Mouse (Mus musculus) forebrain, embryonic 11.5 days (tissue): ENCODE results near the gene Chst2. TPM values are rescaled to one million over a fixed set of nuclear protein-coding genes. Genes with fewer than 3 reads are reported as not detected.

Source experiments
- ATAC-seq: fragments of 200-750 bp; cut with Nextera tagmentation; replicated peaks from 2 replicates; pipeline ENCODE4 v1.8.0; 2017; ENCODE audit warnings: moderate TSS enrichment; ENCODE audit not compliant: low FRiP score
- DNase-seq: peaks from one replicate; pipeline ENCODE4 v3.0.0-alpha.2; 2017; ENCODE audit warnings: low spot score
- H3K27ac ChIP-seq: fragments of 300-500 bp; sonication (generic); 2 replicates; pipeline ENCODE4 v1.5.1; 2014; ENCODE audit warnings: low read depth, low read length
- H3K27me3 ChIP-seq: fragments of 300-500 bp; sonication (generic); 2 replicates; pipeline ENCODE4 v1.6.1; 2014; ENCODE audit warnings: mild to moderate bottlenecking, low read length, mixed read lengths; ENCODE audit not compliant: control insufficient read depth, insufficient read depth
- H3K36me3 ChIP-seq: fragments of 300-500 bp; sonication (generic); 2 replicates; pipeline ENCODE4 v1.6.1; 2014; ENCODE audit warnings: mild to moderate bottlenecking, low read length, moderate library complexity, mixed read lengths; ENCODE audit not compliant: control insufficient read depth, insufficient read depth
- H3K4me1 ChIP-seq: fragments of 300-500 bp; sonication (generic); replicated peaks from 2 replicates; pipeline ENCODE4 v1.6.1; 2014; ENCODE audit warnings: low read length, mixed read lengths; ENCODE audit not compliant: control insufficient read depth, insufficient read depth
- H3K4me2 ChIP-seq: fragments of 300-500 bp; sonication (generic); 2 replicates; pipeline ENCODE4 v1.6.1; 2014; ENCODE audit warnings: low read depth, mild to moderate bottlenecking, low read length, moderate library complexity, mixed read lengths; ENCODE audit not compliant: severe bottlenecking
- H3K4me3 ChIP-seq: fragments of 300-500 bp; sonication (generic); 2 replicates; pipeline ENCODE4 v1.5.1; 2014; ENCODE audit warnings: low read depth, low read length
- H3K9ac ChIP-seq: fragments of 300-500 bp; sonication (generic); 2 replicates; pipeline ENCODE4 v1.6.1; 2014; ENCODE audit warnings: low read length
- H3K9me3 ChIP-seq: fragments of 300-500 bp; sonication (generic); 2 replicates; pipeline ENCODE4 v1.6.1; 2016; ENCODE audit warnings: low read length, mixed read lengths; ENCODE audit not compliant: control insufficient read depth
- WGBS: fragments of 180-500 bp; shearing (Covaris S2); extraction: QIAGEN DNeasy Blood & Tissue Kit; methylation state at CpG from one replicate; pipeline ENCODE4 v1.1.7; 2014; 5-methylcytosine and 5-hydroxymethylcytosine counted together
- polyA plus RNA-seq: library from polyadenylated mRNA; unstranded; fragments of >200 nt; fragmentation: Nextera tagmentation; extraction: Ambion mirVana; gene quantifications from 2 replicates; pipeline ENCODE4 v1.2.1, GENCODE M21; 2014

Chst2 gene
- polyA plus RNA-seq, 1 experiment from 2014 or later = 15.0 TPM

- no peak for ATAC-seq
- Histone ChIP-seq H3K27me3 (no peaks in the 10 kb centered on the region), H3K4me2 (no peak overlapping the region), H3K9ac (no peak overlapping the region), H3K36me3 (no peaks in the 10 kb centered on the region), H3K4me3 (no peak overlapping the region), H3K27ac (no peak overlapping the region), H3K9me3 (no peaks in the 10 kb centered on the region), H3K4me1 (0 out of 2 replicates have a peak, but pooled peaks cover 2% of the 10 kb centered on the region)
- 87% methylated on average over 3 of the region's 3 CpGs for WGBS
- no peak for DNase-seq
These were observed 16.6 kb downstream of the Chst2 start for GRCm38 (mm10) chr9:95389956-95390355.

GRCm38 (mm10) chr9:95387881-95388380, 18.6 kb downstream of the Chst2 start:
- Histone ChIP-seq H3K4me1 (0 out of 2 replicates have a peak, but pooled peaks cover 2% of the 10 kb centered on the region), H3K36me3 (no peaks in the 10 kb centered on the region), H3K27ac (no peak overlapping the region), H3K4me2 (no peak overlapping the region), H3K27me3 (no peaks in the 10 kb centered on the region), H3K9ac (no peak overlapping the region), H3K4me3 (no peak overlapping the region), H3K9me3 (no peaks in the 10 kb centered on the region)
- WGBS = 94% methylated on average over 8 of the region's 8 CpGs
- DNase-seq (no peak), ATAC-seq (no peak)

GRCm38 (mm10) chr9:95375966-95376365, 30.6 kb downstream of the Chst2 start:
- no peaks in the 10 kb centered on the region for H3K4me1 ChIP-seq
- no peak for DNase-seq

GRCm38 (mm10) chr9:95375336-95375735, 31.2 kb downstream of the Chst2 start:
- ATAC-seq = no peak
- Histone ChIP-seq H3K4me1 (no peaks in the 10 kb centered on the region), H3K9ac (no peak overlapping the region), H3K27me3 (no peaks in the 10 kb centered on the region), H3K4me3 (no peak overlapping the region), H3K9me3 (no peaks in the 10 kb centered on the region), H3K36me3 (no peaks in the 10 kb centered on the region), H3K27ac (no peak overlapping the region), H3K4me2 (no peak overlapping the region)
- WGBS = 89% methylated on average over 8 of the region's 8 CpGs
- DNase-seq = no peak

More at GRCm38 (mm10) chr9:95375966-95376365, 30.6 kb downstream of the Chst2 start:
- H3K27ac ChIP-seq = no peak overlapping the region
- H3K36me3 ChIP-seq = no peaks in the 10 kb centered on the region
- no peak overlapping the region for H3K9ac ChIP-seq
- no peak overlapping the region for H3K4me3 ChIP-seq
- H3K27me3 ChIP-seq = no peaks in the 10 kb centered on the region
- no peaks in the 10 kb centered on the region for H3K9me3 ChIP-seq
- 53% methylated on average over 1 of the region's 1 CpGs for WGBS
- no peak for ATAC-seq
- no peak overlapping the region for H3K4me2 ChIP-seq

GRCm38 (mm10) chr9:95373741-95374140, 32.8 kb downstream of the Chst2 start:
- no peaks in the 10 kb centered on the region for H3K36me3 ChIP-seq
- no peak overlapping the region for H3K4me3 ChIP-seq
- 100% methylated on average over 1 of the region's 1 CpGs for WGBS
- no peak overlapping the region for H3K4me2 ChIP-seq
- H3K27me3 ChIP-seq = no peaks in the 10 kb centered on the region
- DNase-seq = no peak
- no peak for ATAC-seq
- no peaks in the 10 kb centered on the region for H3K4me1 ChIP-seq
- no peak overlapping the region for H3K9ac ChIP-seq
- H3K9me3 ChIP-seq = no peaks in the 10 kb centered on the region
- no peak overlapping the region for H3K27ac ChIP-seq

GRCm38 (mm10) chr9:95365882-95366281, 40.6 kb downstream of the Chst2 start:
- Histone ChIP-seq H3K4me2 (no peak overlapping the region), H3K27ac (no peak overlapping the region), H3K27me3 (no peaks in the 10 kb centered on the region), H3K4me3 (no peak overlapping the region), H3K36me3 (no peaks in the 10 kb centered on the region), H3K4me1 (no peaks in the 10 kb centered on the region), H3K9me3 (no peaks in the 10 kb centered on the region), H3K9ac (no peak overlapping the region)
- 89% methylated on average over 3 of the region's 3 CpGs for WGBS
- ATAC-seq (no peak), DNase-seq (no peak)

- DNase-seq = no peak
- no peaks in the 10 kb centered on the region for H3K4me1 ChIP-seq
- no peak overlapping the region for H3K27ac ChIP-seq
- ATAC-seq = no peak
- H3K36me3 ChIP-seq = no peaks in the 10 kb centered on the region
- no peaks in the 10 kb centered on the region for H3K9me3 ChIP-seq
- H3K27me3 ChIP-seq = no peaks in the 10 kb centered on the region
- no peak overlapping the region for H3K4me2 ChIP-seq
- H3K9ac ChIP-seq = no peak overlapping the region
- H3K4me3 ChIP-seq = no peak overlapping the region
- WGBS = 93% methylated on average over 5 of the region's 5 CpGs
These were observed 52.6 kb downstream of the Chst2 start for GRCm38 (mm10) chr9:95353829-95354391.

GRCm38 (mm10) chr9:95351968-95352367, 54.6 kb downstream of the Chst2 start:
- 33% methylated on average over 2 of the region's 2 CpGs for WGBS
- no peak overlapping the region for H3K4me2 ChIP-seq
- no peak overlapping the region for H3K27ac ChIP-seq
- no peaks in the 10 kb centered on the region for H3K9me3 ChIP-seq
- H3K4me1 ChIP-seq = no peaks in the 10 kb centered on the region
- no peak overlapping the region for H3K9ac ChIP-seq
- no peaks in the 10 kb centered on the region for H3K27me3 ChIP-seq
- ATAC-seq (peak; percentile 60), DNase-seq (no peak)
- H3K4me3 ChIP-seq = no peak overlapping the region
- no peaks in the 10 kb centered on the region for H3K36me3 ChIP-seq

- WGBS = 79% methylated on average over 4 of the region's 4 CpGs
- no peak for ATAC-seq
These were observed 56.0 kb downstream of the Chst2 start for GRCm38 (mm10) chr9:95350550-95350949.

More at GRCm38 (mm10) chr9:95350550-95350949, 56.0 kb downstream of the Chst2 start:
- no peaks in the 10 kb centered on the region for H3K36me3 ChIP-seq
- H3K9me3 ChIP-seq = no peaks in the 10 kb centered on the region
- H3K9ac ChIP-seq = no peak overlapping the region
- DNase-seq = no peak
- H3K27me3 ChIP-seq = no peaks in the 10 kb centered on the region
- no peaks in the 10 kb centered on the region for H3K4me1 ChIP-seq
- no peak overlapping the region for H3K4me3 ChIP-seq
- no peak overlapping the region for H3K27ac ChIP-seq
- no peak overlapping the region for H3K4me2 ChIP-seq
